Mouse (Mus musculus): ENCODE results near the gene Gm49394. TPM values are rescaled to one million over a fixed set of nuclear protein-coding genes. Genes with fewer than 3 reads are reported as not detected.

Gm49394 gene
- not detected for total RNA-seq (2021)

GRCm38 (mm10) chr7:142669751-142670625, at the start of gene Gm49394:
Gene Gm49394, minus strand, starts transcription at chr7:142669942.
- intact Hi-C loops (cut with DNase I) = loop anchor here (2.0 to 5.0 kb wide), 3 partner anchors 138 to 338 kb away; partner anchors contain the start of gene Mrpl23
- DNase-seq (ENCODE audit: low spot score in 2 of 2) = no peak

- peak; percentile 4 to 26 for DNase-seq (ENCODE audit: low spot score in 2 of 2)
- intact Hi-C loops (cut with DNase I) = no loop called here
These were observed 45.2 kb upstream of the Gm49394 start for GRCm38 (mm10) chr7:142714783-142715498.

- intact Hi-C loops (cut with DNase I) = no loop called here
- DNase-seq (ENCODE audit: low spot score in 2 of 2) = no peak
These were observed 37.1 kb upstream of the Gm49394 start for GRCm38 (mm10) chr7:142706873-142707272.

- intact Hi-C loops (cut with DNase I) = no loop called here
- no peak for DNase-seq (ENCODE audit: low spot score in 2 of 2)
These were observed 29.7 kb upstream of the Gm49394 start for GRCm38 (mm10) chr7:142699334-142699860.

GRCm38 (mm10) chr7:142678611-142679010, 8.9 kb upstream of the Gm49394 start:
- intact Hi-C loops (cut with DNase I) = no loop called here
- no peak for DNase-seq (ENCODE audit: low spot score in 2 of 2)

GRCm38 (mm10) chr7:142675644-142676043, 5.9 kb upstream of the Gm49394 start:
- DNase-seq (ENCODE audit: low spot score in 2 of 2) = peak in 1 of 2 experiments; percentile 48
- intact Hi-C loops (cut with DNase I) = loop anchor here (2.0 kb wide), 1 partner anchor 359 kb away; no protein-coding TSS in a partner anchor

- intact Hi-C loops (cut with DNase I) = loop anchor here (2.0 kb wide), 1 partner anchor 358 kb away; no protein-coding TSS in a partner anchor
- DNase-seq (ENCODE audit: low spot score in 2 of 2) = no peak
These were observed 5.4 kb upstream of the Gm49394 start for GRCm38 (mm10) chr7:142675141-142675540.

GRCm38 (mm10) chr7:142672120-142672519, 2.4 kb upstream of the Gm49394 start:
- peak; percentile 42 to 47 for DNase-seq (ENCODE audit: low spot score in 2 of 2)
- intact Hi-C loops (cut with DNase I) = loop anchor here (1.0 to 5.0 kb wide), 3 partner anchors 62 to 340 kb away; partner anchors contain the start of gene Mrpl23

- DNase-seq (ENCODE audit: low spot score in 2 of 2) = no peak
- intact Hi-C loops (cut with DNase I) = loop anchor here (2.0 to 5.0 kb wide), 3 partner anchors 139 to 339 kb away; partner anchors contain the start of gene Mrpl23
These were observed 1.3 kb upstream of the Gm49394 start for GRCm38 (mm10) chr7:142671067-142671466.

GRCm38 (mm10) chr7:142668328-142668727, 1.4 kb downstream of the Gm49394 start:
- intact Hi-C loops (cut with DNase I) = no loop called here

GRCm38 (mm10) chr7:142667521-142667920, 2.2 kb downstream of the Gm49394 start:
- DNase-seq (ENCODE audit: low spot score in 2 of 2) = no peak
- intact Hi-C loops (cut with DNase I) = no loop called here

More at GRCm38 (mm10) chr7:142668328-142668727, 1.4 kb downstream of the Gm49394 start:
- no peak for DNase-seq (ENCODE audit: low spot score in 2 of 2)

- DNase-seq (ENCODE audit: low spot score in 2 of 2) = no peak
- intact Hi-C loops (cut with DNase I) = no loop called here
These were observed 3.1 kb downstream of the Gm49394 start, which contains the start of gene Igf2 for GRCm38 (mm10) chr7:142666659-142667058. Gene Igf2, minus strand, starts transcription at chr7:142666816.

- intact Hi-C loops (cut with DNase I) = no loop called here
- DNase-seq (ENCODE audit: low spot score in 2 of 2) = no peak
These were observed 3.6 kb downstream of the Gm49394 start for GRCm38 (mm10) chr7:142666109-142666508.

GRCm38 (mm10) chr7:142665364-142665763, 4.4 kb downstream of the Gm49394 start:
- intact Hi-C loops (cut with DNase I) = no loop called here
- no peak for DNase-seq (ENCODE audit: low spot score in 2 of 2)

- no peak for DNase-seq (ENCODE audit: low spot score in 2 of 2)
- intact Hi-C loops (cut with DNase I) = no loop called here
These were observed 5.2 kb downstream of the Gm49394 start for GRCm38 (mm10) chr7:142664465-142665029.

GRCm38 (mm10) chr7:142663931-142664421, 5.8 kb downstream of the Gm49394 start:
- DNase-seq (ENCODE audit: low spot score in 2 of 2) = no peak
- intact Hi-C loops (cut with DNase I) = no loop called here

GRCm38 (mm10) chr7:142663151-142663550, 6.6 kb downstream of the Gm49394 start:
- intact Hi-C loops (cut with DNase I) = no loop called here
- DNase-seq (ENCODE audit: low spot score in 2 of 2) = no peak

- no peak for DNase-seq (ENCODE audit: low spot score in 2 of 2)
- intact Hi-C loops (cut with DNase I) = no loop called here
These were observed 7.9 kb downstream of the Gm49394 start for GRCm38 (mm10) chr7:142661811-142662210.

GRCm38 (mm10) chr7:142661046-142661445, 8.7 kb downstream of the Gm49394 start:
- DNase-seq (ENCODE audit: low spot score in 2 of 2) = no peak
- intact Hi-C loops (cut with DNase I) = no loop called here

GRCm38 (mm10) chr7:142660651-142660945, 9.1 kb downstream of the Gm49394 start:
- no peak for DNase-seq (ENCODE audit: low spot score in 2 of 2)
- intact Hi-C loops (cut with DNase I) = no loop called here
